ENCODE assay signal across 29 mouse cellular contexts in the genomic region with DNA sequence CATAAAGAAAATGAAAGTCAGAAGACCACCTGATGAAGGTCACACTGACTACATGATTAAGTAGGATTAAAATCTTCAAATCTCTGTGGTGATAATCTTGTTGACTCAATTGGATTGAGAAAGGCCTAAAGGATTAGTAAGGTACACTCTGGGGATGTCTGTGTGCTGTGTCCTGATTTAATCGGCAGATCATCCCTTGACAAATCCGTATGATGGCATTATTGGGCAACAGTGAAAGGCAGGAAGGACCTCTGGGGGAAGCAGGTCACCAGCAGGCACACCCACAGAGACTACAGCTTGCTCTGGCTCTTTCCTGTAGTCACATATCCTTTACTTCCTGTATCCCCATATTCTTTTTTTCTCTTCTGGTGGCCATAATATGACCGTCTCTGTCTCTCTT. TPM values are rescaled to one million over a fixed set of nuclear protein-coding genes. Genes with fewer than 3 reads are reported as not detected.
DNase-seq lines count a peak whose midpoint lies in the region; ATAC-seq lines count a peak whose summit lies in the region.
"Had no signal": no experiment of that assay in that cellular context is flagged by ENCODE, and none has a peak within 500 bp of the region (broad histone marks: within the 10 kb centered on the region; RNA-seq: fewer than 3 reads in every experiment).

No protein-coding gene starts in this region.

- peak; percentile 44 for DNase-seq in heart, adult 11 months
- peak; percentile 27 for DNase-seq in 416B (ENCODE audit: low read depth)
- peak; percentile 90 for DNase-seq in retina, postnatal 1 day
- DNase-seq in left cerebral cortex, adult 8-10 months (ENCODE audit: low spot score in 2 of 2), result no peak
- DNase-seq: adrenal gland, postnatal 10 days; B cell, adult 2 months; cerebellum, adult 11-12 months; cerebellum, adult 8-10 months; cerebellum, postnatal 10 days; cerebellum, postnatal 36 days; embryo, embryonic 11 days; gastrocnemius, postnatal 10 days; gastrocnemius, postnatal 36 days; heart, adult 2 months had no signal

- H3K4me2 ChIP-seq in heart, embryonic 12.5 days, result no peak overlapping the region
- H3K4me2 ChIP-seq in intestine, embryonic 15.5 days (replicated peaks), result no peak overlapping the region
- H3K4me2 ChIP-seq: embryonic facial prominence, embryonic 13.5 days; forebrain, embryonic 13.5 days; hindbrain, embryonic 12.5 days; hindbrain, embryonic 15.5 days had no signal

- H3K9ac ChIP-seq in heart, embryonic 12.5 days, result no peak overlapping the region
- H3K9ac ChIP-seq in intestine, embryonic 15.5 days, result no peak overlapping the region
- H3K9ac ChIP-seq: embryonic facial prominence, embryonic 13.5 days; forebrain, embryonic 13.5 days; hindbrain, embryonic 12.5 days; hindbrain, embryonic 15.5 days had no signal

- no peak for ATAC-seq in heart, embryonic 12.5 days (ENCODE audit: insufficient number of reproducible peaks, low FRiP score)
- ATAC-seq in granulocyte monocyte progenitor cell, adult 5-6 weeks (replicated peaks; ENCODE audit: poor library complexity, severe bottlenecking), result peak; percentile 56; the same call in 1 of the 2 replicates
- no peak for ATAC-seq in cerebellum, adult (ENCODE audit: insufficient number of reproducible peaks, low FRiP score, low TSS enrichment)
- ATAC-seq in intestine, embryonic 15.5 days, result no peak
- ATAC-seq: forebrain, embryonic 13.5 days; forebrain, embryonic 16.5 days; Patski had no signal

- H3K4me3 ChIP-seq in heart, embryonic 12.5 days, result no peak overlapping the region
- H3K4me3 ChIP-seq in intestine, embryonic 15.5 days (replicated peaks), result no peak overlapping the region
- H3K4me3 ChIP-seq: embryonic facial prominence, embryonic 10.5 days; embryonic facial prominence, embryonic 13.5 days; erythroblast, embryonic 14.5 days; forebrain, embryonic 10.5 days; forebrain, embryonic 13.5 days; heart, adult 2 months; heart, embryonic 10.5 days; hindbrain, embryonic 12.5 days; hindbrain, embryonic 15.5 days had no signal

- no peaks in the 10 kb centered on the region for H3K4me1 ChIP-seq in heart, embryonic 12.5 days (replicated peaks)
- H3K4me1 ChIP-seq in intestine, embryonic 15.5 days (replicated peaks), result no peaks in the 10 kb centered on the region
- H3K4me1 ChIP-seq: embryonic facial prominence, embryonic 10.5 days; embryonic facial prominence, embryonic 13.5 days; forebrain, embryonic 10.5 days; forebrain, embryonic 13.5 days; hindbrain, embryonic 12.5 days; hindbrain, embryonic 15.5 days had no signal

- H3K27me3 ChIP-seq in heart, embryonic 12.5 days (replicated peaks), result no peaks in the 10 kb centered on the region; the same call in 1 of the 2 replicates
- H3K27me3 ChIP-seq in intestine, embryonic 15.5 days (replicated peaks), result no peaks in the 10 kb centered on the region
- H3K27me3 ChIP-seq: embryonic facial prominence, embryonic 13.5 days; hindbrain, embryonic 12.5 days; hindbrain, embryonic 15.5 days; Patski had no signal

- H3K27ac ChIP-seq in heart, embryonic 12.5 days (ENCODE audit: poor library complexity, severe bottlenecking), result no peak overlapping the region
- H3K27ac ChIP-seq in intestine, embryonic 15.5 days, result no peak overlapping the region
- H3K27ac ChIP-seq: embryonic facial prominence, embryonic 10.5 days; embryonic facial prominence, embryonic 13.5 days; forebrain, embryonic 10.5 days; forebrain, embryonic 13.5 days; heart, adult 2 months; heart, embryonic 10.5 days; hindbrain, embryonic 12.5 days; hindbrain, embryonic 15.5 days had no signal

- no peaks in the 10 kb centered on the region for H3K36me3 ChIP-seq in heart, embryonic 12.5 days
- H3K36me3 ChIP-seq in intestine, embryonic 15.5 days, result no peaks in the 10 kb centered on the region
- H3K36me3 ChIP-seq: embryonic facial prominence, embryonic 10.5 days; embryonic facial prominence, embryonic 13.5 days; forebrain, embryonic 10.5 days; G1E; heart, embryonic 10.5 days had no signal

- H3K9me3 ChIP-seq in heart, embryonic 12.5 days (replicated peaks), result no peaks in the 10 kb centered on the region
- no peaks in the 10 kb centered on the region for H3K9me3 ChIP-seq in intestine, embryonic 15.5 days
- H3K9me3 ChIP-seq: embryonic facial prominence, embryonic 10.5 days; embryonic facial prominence, embryonic 13.5 days; forebrain, embryonic 10.5 days; forebrain, embryonic 13.5 days; G1E; heart, embryonic 10.5 days; hindbrain, embryonic 12.5 days; hindbrain, embryonic 15.5 days had no signal

- 69% methylated on average over 3 of the region's 3 CpGs for WGBS in heart, embryonic 12.5 days
- WGBS in intestine, embryonic 15.5 days, result 62% methylated on average over 3 of the region's 3 CpGs

RNA-seq across cellular contexts. Expression of a gene that starts 7.4 kb away (rescaled TPM):
- polyA plus RNA-seq in heart, embryonic 12.5 days (2016; fragmentation: Nextera tagmentation; extraction: Ambion mirVana), result 0.88 and 1.3 TPM in 2 replicates
- total RNA-seq in granulocyte monocyte progenitor cell, adult 5-6 weeks (2014; fragmentation: Nextera tagmentation), result not detected in 2 replicates
- total RNA-seq in granulocyte monocyte progenitor cell, adult 5-6 weeks (2017), result 2.5 TPM in 1 of 2 replicates, not detected in the other
- polyA plus RNA-seq in intestine, embryonic 15.5 days (2015; fragmentation: Nextera tagmentation; extraction: Ambion mirVana), result 1.5 and 1.7 TPM in 2 replicates
- 100 to 1,000 TPM; 194 to 219 (median 202) TPM for total RNA-seq in left cerebral cortex, adult 8-10 months (2022)
- polyA plus RNA-seq: erythroblast, embryonic 14.5 days had no signal

RNA-seq across cellular contexts. Expression of a gene that starts 7.7 kb away (rescaled TPM):
- polyA plus RNA-seq in heart, embryonic 12.5 days (2016; fragmentation: Nextera tagmentation; extraction: Ambion mirVana), result 19.6 and 20.1 TPM in 2 replicates
- total RNA-seq in granulocyte monocyte progenitor cell, adult 5-6 weeks (2014; fragmentation: Nextera tagmentation), result 15.6 and 19.1 TPM in 2 replicates
- total RNA-seq in granulocyte monocyte progenitor cell, adult 5-6 weeks (2017), result 29.1 and 35.1 TPM in 2 replicates
- polyA plus RNA-seq in intestine, embryonic 15.5 days (2015; fragmentation: Nextera tagmentation; extraction: Ambion mirVana), result 19.1 and 20.8 TPM in 2 replicates
- total RNA-seq in left cerebral cortex, adult 8-10 months (2022), result 10 to 100 TPM; 20.7 to 25.0 (median 23.7) TPM

RNA-seq across cellular contexts. Expression of a gene that starts 30.9 kb away (rescaled TPM):
- polyA plus RNA-seq in heart, embryonic 12.5 days (2016; fragmentation: Nextera tagmentation; extraction: Ambion mirVana), result 35.8 and 38.0 TPM in 2 replicates
- 11.5 and 19.1 TPM in 2 replicates for total RNA-seq in granulocyte monocyte progenitor cell, adult 5-6 weeks (2014; fragmentation: Nextera tagmentation)
- total RNA-seq in granulocyte monocyte progenitor cell, adult 5-6 weeks (2017), result 9.6 and 9.7 TPM in 2 replicates
- polyA plus RNA-seq in intestine, embryonic 15.5 days (2015; fragmentation: Nextera tagmentation; extraction: Ambion mirVana), result 49.0 and 49.1 TPM in 2 replicates
- 10 to 100 TPM; 27.2 to 29.6 (median 28.3) TPM for total RNA-seq in left cerebral cortex, adult 8-10 months (2022)

RNA-seq across cellular contexts. Expression of a gene that starts 36.3 kb away (rescaled TPM):
- 49.8 and 50.6 TPM in 2 replicates for polyA plus RNA-seq in heart, embryonic 12.5 days (2016; fragmentation: Nextera tagmentation; extraction: Ambion mirVana)
- total RNA-seq in granulocyte monocyte progenitor cell, adult 5-6 weeks (2014; fragmentation: Nextera tagmentation), result 56.9 and 79.4 TPM in 2 replicates
- total RNA-seq in granulocyte monocyte progenitor cell, adult 5-6 weeks (2017), result 120 and 130 TPM in 2 replicates
- 100 and 101 TPM in 2 replicates for polyA plus RNA-seq in intestine, embryonic 15.5 days (2015; fragmentation: Nextera tagmentation; extraction: Ambion mirVana)
- total RNA-seq in left cerebral cortex, adult 8-10 months (2022), result 10 to 100 TPM; 45.7 to 65.9 (median 51.7) TPM

Comparison
In these comparisons a context has a peak if more than half of its experiments do, and no peak if none do; other contexts are left out.
1. DNase-seq: peak in heart, adult 11 months (single experiment), 416B (single experiment) and retina, postnatal 1 day (single experiment); none in left cerebral cortex, adult 8-10 months (0 of 2).
2. RNA of a gene that starts 7.4 kb away (total RNA-seq): 194 to 219 TPM in left cerebral cortex, adult 8-10 months; 2.5 TPM in granulocyte monocyte progenitor cell, adult 5-6 weeks; every median in the first group is over 10 times any median in the second.